Mouse (Mus musculus): Measurements from ENCODE around the gene Polr1a.

Gene Polr1a

GRCm38 (mm10) chr6:71997215-71997614 lies 88.4 kb downstream of the Polr1a start:
- no peak for DNase-seq (ENCODE audit: low spot score in 2 of 2)

GRCm38 (mm10) chr6:71999917-72000512 lies 91.2 kb downstream of the Polr1a start:
- DNase-seq (ENCODE audit: low spot score in 2 of 2): no peak

- DNase-seq (ENCODE audit: low spot score in 2 of 2): no peak
Observed at GRCm38 (mm10) chr6:72001220-72001777, 92.4 kb downstream of the Polr1a start.

- no peak for DNase-seq (ENCODE audit: low spot score in 2 of 2)
Observed at GRCm38 (mm10) chr6:72007411-72008212, 98.8 kb downstream of the Polr1a start.

GRCm38 (mm10) chr6:72008213-72008655 lies 99.4 kb downstream of the Polr1a start:
- no peak for DNase-seq (ENCODE audit: low spot score in 2 of 2)

GRCm38 (mm10) chr6:72009454-72009853 lies 100.6 kb downstream of the Polr1a start:
- DNase-seq (ENCODE audit: low spot score in 2 of 2): no peak

GRCm38 (mm10) chr6:72014033-72014432 lies 105.2 kb downstream of the Polr1a start:
- DNase-seq (ENCODE audit: low spot score in 2 of 2): no peak

GRCm38 (mm10) chr6:72018052-72018451 lies 109.2 kb downstream of the Polr1a start:
- no peak for DNase-seq (ENCODE audit: low spot score in 2 of 2)

- no peak for DNase-seq (ENCODE audit: low spot score in 2 of 2)
Observed at GRCm38 (mm10) chr6:72025497-72025896, 116.6 kb downstream of the Polr1a start.

- no peak for DNase-seq (ENCODE audit: low spot score in 2 of 2)
Observed at GRCm38 (mm10) chr6:72028079-72028478, 119.2 kb downstream of the Polr1a start.

- no peak for DNase-seq (ENCODE audit: low spot score in 2 of 2)
Observed at GRCm38 (mm10) chr6:72029674-72030073, 120.8 kb downstream of the Polr1a start.
